Mouse (Mus musculus) erythroblast, embryonic 14.5 days (primary cell): ENCODE data around the gene Lrrc2. TPM values are rescaled to one million over a fixed set of nuclear protein-coding genes. Genes with fewer than 3 reads are reported as not detected.

Source experiments
- H3K27me3 ChIP-seq: 2 replicates; pipeline ENCODE4 v1.6.1; 2012; ENCODE audit warnings: inconsistent platforms; ENCODE audit not compliant: control insufficient read depth
- H3K36me3 ChIP-seq: 2 replicates; pipeline ENCODE4 v1.6.1; 2012; ENCODE audit warnings: mild to moderate bottlenecking, inconsistent platforms; ENCODE audit not compliant: control insufficient read depth
- H3K4me1 ChIP-seq: 2 replicates; pipeline ENCODE4 v1.6.1; 2012; ENCODE audit warnings: inconsistent platforms; ENCODE audit not compliant: control insufficient read depth
- H3K4me3 ChIP-seq: replicated peaks from 2 replicates; pipeline ENCODE3; 2012; ENCODE audit warnings: moderate library complexity, mild to moderate bottlenecking, inconsistent platforms
- H3K9me3 ChIP-seq: 2 replicates; pipeline ENCODE4 v1.6.1; 2012; ENCODE audit warnings: low read length, inconsistent platforms, mixed read lengths; ENCODE audit not compliant: control insufficient read depth
- GATA1 ChIP-seq: IDR thresholded peaks from 2 replicates; pipeline ENCODE4 v1.6.1; 2012; ENCODE audit warnings: low read length, inconsistent platforms, mixed read lengths
- TAL1 ChIP-seq: IDR thresholded peaks from 3 replicates; pipeline ENCODE4 v1.6.1; 2012; ENCODE audit warnings: low read length, inconsistent platforms, mixed read lengths
- polyA plus RNA-seq: library from polyadenylated mRNA; stranded (reverse); fragments of >175 nt; gene quantifications from 2 replicates; pipeline ENCODE4 v1.2.3, GENCODE M21; 2012

Lrrc2 gene
- polyA plus RNA-seq, 1 experiment, result not detected

GRCm38 (mm10) chr9:111012041-111012440 lies 60.7 kb downstream of the Lrrc2 start:
- no peaks in the 10 kb centered on the region for H3K36me3 ChIP-seq
- TF ChIP-seq TAL1, result no peak
- TF ChIP-seq GATA1, result no peak

GRCm38 (mm10) chr9:111015658-111016057 lies 64.3 kb downstream of the Lrrc2 start:
- H3K27me3 ChIP-seq, result no peaks in the 10 kb centered on the region
- no peaks in the 10 kb centered on the region for H3K36me3 ChIP-seq
- H3K4me1 ChIP-seq, result peaks cover 3% of the 10 kb centered on the region; the same call in 1 of the 2 replicates
- H3K4me3 ChIP-seq, result no peak overlapping the region
- TF ChIP-seq GATA1, result no peak
- TF ChIP-seq TAL1, result no peak
- no peaks in the 10 kb centered on the region for H3K9me3 ChIP-seq

More at GRCm38 (mm10) chr9:111012041-111012440, 60.7 kb downstream of the Lrrc2 start:
- no peaks in the 10 kb centered on the region for H3K9me3 ChIP-seq
- H3K4me3 ChIP-seq, result no peak overlapping the region
- H3K4me1 ChIP-seq, result no peaks in the 10 kb centered on the region
- no peaks in the 10 kb centered on the region for H3K27me3 ChIP-seq

- no peak within 1 kb of the TSS for H3K4me3 ChIP-seq
Observed at GRCm38 (mm10) chr9:111019022-111019421, 67.7 kb downstream of the Lrrc2 start, which contains the start of gene Ltf. Gene Ltf (plus strand): TSS chr9:111019271.

GRCm38 (mm10) chr9:111026791-111027190 lies 75.4 kb downstream of the Lrrc2 start:
- H3K4me3 ChIP-seq, result no peak overlapping the region
- no peaks in the 10 kb centered on the region for H3K4me1 ChIP-seq
- H3K27me3 ChIP-seq, result no peaks in the 10 kb centered on the region
- H3K9me3 ChIP-seq, result no peaks in the 10 kb centered on the region
- H3K36me3 ChIP-seq, result no peaks in the 10 kb centered on the region
- no peak for TF ChIP-seq GATA1
- no peak for TF ChIP-seq TAL1

More at GRCm38 (mm10) chr9:111019022-111019421, 67.7 kb downstream of the Lrrc2 start, which contains the start of gene Ltf:
- TF ChIP-seq TAL1 (no peak), GATA1 (no peak)
- Histone ChIP-seq H3K27me3 (no peaks in the 10 kb centered on the region), H3K9me3 (no peaks in the 10 kb centered on the region), H3K4me1 (peaks cover 3% of the 10 kb centered on the region; the same call in 1 of the 2 replicates), H3K36me3 (no peaks in the 10 kb centered on the region)

Other genes starting within 250 kb of the Lrrc2 start
- not detected in 2 replicates for gene Myl3, start 209.7 kb upstream of the Lrrc2 start, polyA plus RNA-seq
- gene Pth1r, start 204.4 kb upstream of the Lrrc2 start, polyA plus RNA-seq, result not detected in 2 replicates
- not detected in 2 replicates for gene Prss42, start 153.4 kb upstream of the Lrrc2 start, polyA plus RNA-seq
- gene Prss44, start 137.6 kb upstream of the Lrrc2 start, polyA plus RNA-seq, result 0.02 TPM in 1 of 2 replicates, not detected in the other
- not detected in 2 replicates for gene Prss43, start 124.9 kb upstream of the Lrrc2 start, polyA plus RNA-seq
- gene Prss45, start 117.0 kb upstream of the Lrrc2 start, polyA plus RNA-seq, result not detected in 2 replicates
- gene Prss46, start 107.0 kb upstream of the Lrrc2 start, polyA plus RNA-seq, result not detected in 2 replicates
- gene Prss50, start 93.6 kb upstream of the Lrrc2 start, polyA plus RNA-seq, result 0.87 and 3.1 TPM in 2 replicates
- 0.02 and 0.05 TPM in 2 replicates for gene Als2cl, start 71.7 kb upstream of the Lrrc2 start, polyA plus RNA-seq
- not detected in 2 replicates for gene Tmie, start 71.4 kb upstream of the Lrrc2 start, polyA plus RNA-seq
- gene Fam240a, start 34.7 kb upstream of the Lrrc2 start, polyA plus RNA-seq, result not detected in 2 replicates
- not detected in 2 replicates for gene Tdgf1, start 5.4 kb upstream of the Lrrc2 start, polyA plus RNA-seq
- gene Rtp3, start 39.0 kb downstream of the Lrrc2 start, polyA plus RNA-seq, result 0.02 TPM in 1 of 2 replicates, not detected in the other
- not detected in 2 replicates for gene Ltf, start 67.7 kb downstream of the Lrrc2 start, polyA plus RNA-seq
- gene Ccrl2, start 106.0 kb downstream of the Lrrc2 start, polyA plus RNA-seq, result 0.87 and 1.3 TPM in 2 replicates
- 1.6 and 3.0 TPM in 2 replicates for gene Lrrfip2, start 166.0 kb downstream of the Lrrc2 start, polyA plus RNA-seq